Mouse (Mus musculus) embryonic fibroblast, embryonic 13.5 days (primary cell): ENCODE measurements around the gene Eif2ak2. TPM values are rescaled to one million over a fixed set of nuclear protein-coding genes. Genes with fewer than 3 reads are reported as not detected.
A peak's percentile ranks its signal among the peaks of the same experiment; 100 is the strongest.

ENCODE experiments used
- H3K27ac ChIP-seq: 2 replicates; pipeline ENCODE4 v1.5.1; 2012; ENCODE audit warnings: low read length, control low read depth, inconsistent platforms; ENCODE audit not compliant: insufficient read depth
- H3K4me1 ChIP-seq: 2 replicates; pipeline ENCODE4 v1.6.1; 2011; ENCODE audit warnings: low read length; ENCODE audit not compliant: control insufficient read depth, insufficient read depth
- H3K4me3 ChIP-seq: 2 replicates; pipeline ENCODE4 v1.5.1; 2011; ENCODE audit warnings: mild to moderate bottlenecking, control low read depth, low read length; ENCODE audit not compliant: insufficient read depth
- CTCF ChIP-seq: IDR thresholded peaks from 2 replicates; pipeline ENCODE4 v1.5.1; 2011; ENCODE audit warnings: mild to moderate bottlenecking, control low read depth, low read length, moderate library complexity, borderline replicate concordance; ENCODE audit not compliant: insufficient read depth
- POLR2A ChIP-seq: IDR thresholded peaks from 2 replicates; pipeline ENCODE4 v1.6.1; 2011; ENCODE audit warnings: low read depth, mild to moderate bottlenecking, control low read depth, low read length, moderate library complexity
- polyA plus RNA-seq: library from polyadenylated mRNA; stranded (reverse); fragments of >200 nt; gene quantifications from 2 replicates; pipeline ENCODE4 v1.2.4, GENCODE M21; 2011; ENCODE audit warnings: low read depth; ENCODE audit not compliant: missing spikeins, insufficient read length

The Eif2ak2 gene
- polyA plus RNA-seq, 1 experiment = 51.7 TPM

- 0 out of 2 replicates have a peak, but pooled peaks cover 2% of the 10 kb centered on the region for H3K4me1 ChIP-seq
- peak overlapping the region; percentile 62; the same call in 1 of the 2 replicates for H3K27ac ChIP-seq
- TF ChIP-seq CTCF = no peak
- no peak for TF ChIP-seq POLR2A
- H3K4me3 ChIP-seq = peak overlapping the region; percentile 92
These were observed 46.3 kb downstream of the Eif2ak2 start for GRCm38 (mm10) chr17:78836056-78836455.

- TF ChIP-seq POLR2A (peak; percentile 84), CTCF (no peak)
- Histone ChIP-seq H3K4me1 (0 out of 2 replicates have a peak, but pooled peaks cover 2% of the 10 kb centered on the region), H3K27ac (peak within 1 kb of the TSS; percentile 62), H3K4me3 (peak within 1 kb of the TSS; percentile 92)
These were observed 47.2 kb downstream of the Eif2ak2 start, which contains the start of the genes Heatr5b and Gpatch11 for GRCm38 (mm10) chr17:78834856-78835835. Heatr5b (minus strand) TSS chr17:78835364. Gpatch11 (plus strand) TSS chr17:78835567.

GRCm38 (mm10) chr17:78824346-78824745, 58.0 kb downstream of the Eif2ak2 start:
- no peaks in the 10 kb centered on the region for H3K4me1 ChIP-seq
- H3K27ac ChIP-seq = no peak overlapping the region
- no peak for TF ChIP-seq CTCF
- TF ChIP-seq POLR2A = no peak
- H3K4me3 ChIP-seq = no peak overlapping the region

- Histone ChIP-seq H3K4me3 (no peak overlapping the region), H3K4me1 (no peaks in the 10 kb centered on the region), H3K27ac (no peak overlapping the region)
- TF ChIP-seq CTCF (no peak), POLR2A (no peak)
These were observed 72.8 kb downstream of the Eif2ak2 start for GRCm38 (mm10) chr17:78809582-78809981.

- TF ChIP-seq POLR2A (no peak), CTCF (no peak)
- no peaks in the 10 kb centered on the region for H3K4me1 ChIP-seq
These were observed 73.4 kb downstream of the Eif2ak2 start for GRCm38 (mm10) chr17:78809019-78809418.

More at GRCm38 (mm10) chr17:78809019-78809418, 73.4 kb downstream of the Eif2ak2 start:
- no peak overlapping the region for H3K4me3 ChIP-seq
- no peak overlapping the region for H3K27ac ChIP-seq

Other genes with a start within 250 kb of the Eif2ak2 start
- gene Strn, start 145.4 kb downstream of the Eif2ak2 start, polyA plus RNA-seq = 26.6 and 29.2 TPM in 2 replicates
- gene Heatr5b, start 47.2 kb downstream of the Eif2ak2 start, polyA plus RNA-seq = 28.5 and 31.0 TPM in 2 replicates
- gene Gpatch11, start 47.0 kb downstream of the Eif2ak2 start, polyA plus RNA-seq = 34.6 and 43.3 TPM in 2 replicates
- gene Sult6b1, start 24.4 kb upstream of the Eif2ak2 start, polyA plus RNA-seq = not detected in 2 replicates
- gene Cebpzos, start 33.9 kb upstream of the Eif2ak2 start, polyA plus RNA-seq = 26.3 and 30.8 TPM in 2 replicates
- gene Cebpz, start 54.5 kb upstream of the Eif2ak2 start, polyA plus RNA-seq = 40.3 and 44.0 TPM in 2 replicates
- 40.1 and 44.1 TPM in 2 replicates for gene Ndufaf7, start 54.6 kb upstream of the Eif2ak2 start, polyA plus RNA-seq
- 37.2 and 48.3 TPM in 2 replicates for gene Prkd3, start 138.2 kb upstream of the Eif2ak2 start, polyA plus RNA-seq
- 6.1 and 9.7 TPM in 2 replicates for gene Qpct, start 169.3 kb upstream of the Eif2ak2 start, polyA plus RNA-seq